Comparison of ENCODE assay signal across 27 mouse cellular contexts in the genomic region with DNA sequence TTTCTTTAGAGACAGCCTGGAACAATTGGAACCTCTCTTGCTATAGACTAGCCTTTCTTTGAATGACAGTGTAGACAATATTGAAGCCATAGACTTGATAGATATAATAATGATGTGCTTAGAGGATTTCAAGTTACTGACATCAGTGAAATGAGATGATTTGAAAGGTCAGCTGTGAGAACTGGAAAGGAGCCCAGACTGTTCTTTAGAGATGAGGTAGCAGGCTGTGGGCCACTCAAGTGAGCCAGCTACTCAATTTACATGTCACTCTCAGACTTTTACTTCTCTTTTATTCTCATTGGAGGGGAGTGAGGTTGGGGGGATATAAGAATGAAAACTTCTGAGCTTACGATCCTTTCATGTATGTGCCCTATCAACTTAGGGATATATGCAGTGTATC. TPM values are rescaled to one million over a fixed set of nuclear protein-coding genes. Genes with fewer than 3 reads are reported as not detected.
DNase-seq lines count a peak whose midpoint lies in the region; ATAC-seq and TF ChIP-seq lines count a peak whose summit lies in the region.
"Had no signal": no experiment of that assay in that cellular context is flagged by ENCODE, and none has a peak within 500 bp of the region (broad histone marks: within the 10 kb centered on the region; RNA-seq: fewer than 3 reads in every experiment).

No protein-coding gene starts in this region.

- H3K4me2 ChIP-seq in embryonic facial prominence, embryonic 14.5 days (ENCODE audit: low read depth, low read length) = no peak overlapping the region
- no peak overlapping the region for H3K4me2 ChIP-seq in limb, embryonic 14.5 days (replicated peaks; ENCODE audit: low read depth, low read length, severe bottlenecking)
- H3K4me2 ChIP-seq: heart, embryonic 11.5 days; hindbrain, embryonic 13.5 days; liver, embryonic 11.5 days; midbrain, embryonic 11.5 days had no signal

- no peaks in the 10 kb centered on the region for H3K9me3 ChIP-seq in embryonic facial prominence, embryonic 14.5 days (ENCODE audit: control insufficient read depth, low read length)
- H3K9me3 ChIP-seq in embryonic facial prominence, embryonic 10.5 days = no peaks in the 10 kb centered on the region
- no peaks in the 10 kb centered on the region for H3K9me3 ChIP-seq in limb, embryonic 14.5 days (ENCODE audit: control insufficient read depth, low read length)
- no peaks in the 10 kb centered on the region for H3K9me3 ChIP-seq in limb, embryonic 10.5 days (replicated peaks)
- H3K9me3 ChIP-seq: hindbrain, embryonic 13.5 days had no signal

- peaks cover 69% of the 10 kb centered on the region for H3K36me3 ChIP-seq in embryonic facial prominence, embryonic 14.5 days (ENCODE audit: control insufficient read depth, insufficient read depth, low read length)
- H3K36me3 ChIP-seq in embryonic facial prominence, embryonic 10.5 days (replicated peaks) = peaks cover 85% of the 10 kb centered on the region
- peaks cover 55% of the 10 kb centered on the region for H3K36me3 ChIP-seq in limb, embryonic 14.5 days (ENCODE audit: control insufficient read depth, insufficient read depth, low read length)
- peaks cover 74% of the 10 kb centered on the region for H3K36me3 ChIP-seq in limb, embryonic 10.5 days

- no peak overlapping the region for H3K9ac ChIP-seq in embryonic facial prominence, embryonic 14.5 days (ENCODE audit: low read depth, low read length)
- H3K9ac ChIP-seq in limb, embryonic 14.5 days (ENCODE audit: low read depth, low read length, severe bottlenecking) = no peak overlapping the region
- H3K9ac ChIP-seq: hindbrain, embryonic 13.5 days; liver, postnatal 0 days had no signal

- no peak overlapping the region for H3K27ac ChIP-seq in embryonic facial prominence, embryonic 14.5 days (replicated peaks; ENCODE audit: low read depth, low read length)
- H3K27ac ChIP-seq in embryonic facial prominence, embryonic 10.5 days (replicated peaks) = no peak overlapping the region
- H3K27ac ChIP-seq in gastrocnemius, adult 2 months = peak overlapping the region; percentile 61
- H3K27ac ChIP-seq in limb, embryonic 14.5 days (replicated peaks; ENCODE audit: low read depth, low read length) = no peak overlapping the region
- no peak overlapping the region for H3K27ac ChIP-seq in limb, embryonic 10.5 days
- H3K27ac ChIP-seq: hindbrain, embryonic 13.5 days had no signal

- whole genome bisulfite sequencing in embryonic facial prominence, embryonic 14.5 days = 95% methylated on average over 1 of the region's 1 CpGs
- 97% methylated on average over 1 of the region's 1 CpGs for WGBS in embryonic facial prominence, embryonic 10.5 days
- 100% methylated on average over 1 of the region's 1 CpGs for WGBS in limb, embryonic 14.5 days
- WGBS in limb, embryonic 10.5 days = 100% methylated on average over 1 of the region's 1 CpGs

- no peak for TF ChIP-seq POLR2A in limb, embryonic 14.5 days (IDR thresholded peaks at IDR 0.05; ENCODE audit: borderline replicate concordance, extremely low read depth, insufficient read depth, insufficient read length)

- intact Hi-C loops in gastrocnemius, adult 2 months (cut with DNase I) = no loop called here

- peak; percentile 26 for DNase-seq in embryonic facial prominence, embryonic 14.5 days (ENCODE audit: low spot score)
- DNase-seq in embryonic facial prominence, embryonic 10.5 days (ENCODE audit: low spot score) = no peak
- DNase-seq in gastrocnemius, adult 2 months = peak; percentile 28
- DNase-seq in gastrocnemius, postnatal 10 days = no peak
- peak; percentile 21 for DNase-seq in limb, embryonic 14.5 days (ENCODE audit: low spot score)
- DNase-seq in limb, embryonic 10.5 days (ENCODE audit: low spot score) = no peak
- peak; percentile 31 for DNase-seq in brain, adult 2 months (ENCODE audit: low read depth, low spot score)
- DNase-seq in embryo, embryonic 10.5 days (ENCODE audit: low spot score) = no peak
- DNase-seq: adrenal gland, adult 2 months; cerebellum, adult 2 months; cerebellum, postnatal 36 days; kidney, adult 8-10 months; kidney, postnatal 10 days; liver, postnatal 0 days; lung, postnatal 10 days; retina, postnatal 1 day; right cerebral cortex, postnatal 25 days had no signal

- no peak for TF ChIP-seq CTCF in gastrocnemius, adult 2 months (IDR thresholded peaks at IDR 0.05)

- H3K4me1 ChIP-seq in embryonic facial prominence, embryonic 14.5 days (ENCODE audit: control insufficient read depth, insufficient read depth, low read length) = no peaks in the 10 kb centered on the region
- H3K4me1 ChIP-seq in embryonic facial prominence, embryonic 10.5 days = no peaks in the 10 kb centered on the region
- no peaks in the 10 kb centered on the region for H3K4me1 ChIP-seq in limb, embryonic 14.5 days (ENCODE audit: control insufficient read depth, insufficient read depth, low read length)
- H3K4me1 ChIP-seq in limb, embryonic 10.5 days = no peaks in the 10 kb centered on the region
- H3K4me1 ChIP-seq: hindbrain, embryonic 13.5 days had no signal

- no peaks in the 10 kb centered on the region for H3K27me3 ChIP-seq in embryonic facial prominence, embryonic 14.5 days (replicated peaks; ENCODE audit: control insufficient read depth, insufficient read depth, low read length)
- no peaks in the 10 kb centered on the region for H3K27me3 ChIP-seq in embryonic facial prominence, embryonic 10.5 days (replicated peaks; ENCODE audit: low read depth, poor library complexity, severe bottlenecking)
- H3K27me3 ChIP-seq in limb, embryonic 14.5 days (ENCODE audit: control insufficient read depth, insufficient read depth, low read length) = no peaks in the 10 kb centered on the region
- no peaks in the 10 kb centered on the region for H3K27me3 ChIP-seq in limb, embryonic 10.5 days (ENCODE audit: low read depth, poor library complexity, severe bottlenecking)
- H3K27me3 ChIP-seq: hindbrain, embryonic 13.5 days; Patski had no signal

- no peak overlapping the region for H3K4me3 ChIP-seq in embryonic facial prominence, embryonic 14.5 days (ENCODE audit: low read depth, low read length)
- H3K4me3 ChIP-seq in embryonic facial prominence, embryonic 10.5 days = no peak overlapping the region
- no peak overlapping the region for H3K4me3 ChIP-seq in gastrocnemius, adult 2 months
- no peak overlapping the region for H3K4me3 ChIP-seq in limb, embryonic 14.5 days (replicated peaks; ENCODE audit: low read length)
- no peak overlapping the region for H3K4me3 ChIP-seq in limb, embryonic 10.5 days
- H3K4me3 ChIP-seq: hindbrain, embryonic 13.5 days had no signal

- no peak for ATAC-seq in embryonic facial prominence, embryonic 14.5 days (ENCODE audit: low read depth)
- ATAC-seq in limb, embryonic 14.5 days (ENCODE audit: low FRiP score, low read depth) = no peak
- ATAC-seq: liver, postnatal 0 days; Patski had no signal

RNA-seq across cellular contexts. Expression of gene Ppp3r2, which starts 22.4 kb away (rescaled TPM):
- 0.07 and 0.13 TPM in 2 replicates for polyA plus RNA-seq in embryonic facial prominence, embryonic 14.5 days (2014; fragmentation: Nextera tagmentation; extraction: Ambion mirVana)
- polyA plus RNA-seq in embryonic facial prominence, embryonic 10.5 days (2016; fragmentation: Nextera tagmentation; extraction: Ambion mirVana) = not detected in 2 replicates
- total RNA-seq in gastrocnemius, adult 2 months (2021) = not detected
- total RNA-seq in gastrocnemius, postnatal 10 days (2021) = under 1 TPM in 1 of 2 experiments, not detected in 1; 0.07 TPM
- 0.15 and 0.19 TPM in 2 replicates for polyA plus RNA-seq in limb, embryonic 14.5 days (2012; rRNA removed)
- polyA plus RNA-seq in limb, embryonic 14.5 days (2014; fragmentation: Nextera tagmentation; extraction: Ambion mirVana) = 0.14 and 0.22 TPM in 2 replicates
- polyA plus RNA-seq in limb, embryonic 10.5 days (2016; fragmentation: Nextera tagmentation; extraction: Ambion mirVana) = 0.05 TPM in 1 of 2 replicates, not detected in the other
- total RNA-seq: adrenal gland, adult 2 months; heart, postnatal 25 days; megakaryocyte progenitor cell, adult 5-6 weeks; monocyte, adult 5-6 weeks had no signal
- polyA plus RNA-seq: adrenal gland, adult 2 months; liver, postnatal 0 days; Patski; spleen, adult 2 months; urinary bladder, adult 2 months had no signal

RNA-seq across cellular contexts. Expression of gene Rnf20, which starts 27.6 kb away (rescaled TPM):
- polyA plus RNA-seq in embryonic facial prominence, embryonic 14.5 days (2014; fragmentation: Nextera tagmentation; extraction: Ambion mirVana) = 54.8 and 55.3 TPM in 2 replicates
- polyA plus RNA-seq in embryonic facial prominence, embryonic 10.5 days (2016; fragmentation: Nextera tagmentation; extraction: Ambion mirVana) = 48.9 and 51.4 TPM in 2 replicates
- 10 to 100 TPM; 32.3 to 32.6 TPM for total RNA-seq in gastrocnemius, adult 2 months (2021)
- 10 to 100 TPM; 32.0 to 37.4 TPM for total RNA-seq in gastrocnemius, postnatal 10 days (2021)
- 45.7 and 54.3 TPM in 2 replicates for polyA plus RNA-seq in limb, embryonic 14.5 days (2012; rRNA removed)
- polyA plus RNA-seq in limb, embryonic 14.5 days (2014; fragmentation: Nextera tagmentation; extraction: Ambion mirVana) = 54.5 and 59.4 TPM in 2 replicates
- 44.9 and 50.5 TPM in 2 replicates for polyA plus RNA-seq in limb, embryonic 10.5 days (2016; fragmentation: Nextera tagmentation; extraction: Ambion mirVana)

Comparison
In these comparisons a context has a peak if more than half of its experiments do, and no peak if none do; other contexts are left out.
1. DNase-seq: peak in embryonic facial prominence, embryonic 14.5 days (single experiment), gastrocnemius, adult 2 months (single experiment), limb, embryonic 14.5 days (single experiment) and brain, adult 2 months (single experiment); none in embryonic facial prominence, embryonic 10.5 days (single experiment), gastrocnemius, postnatal 10 days (single experiment), limb, embryonic 10.5 days (single experiment) and embryo, embryonic 10.5 days (single experiment).